Mouse (Mus musculus) induced T-regulatory cell, adult 2 months (primary cell): ENCODE measurements around the gene Slc24a4.

Experiments
- DNase-seq: peaks from one replicate; pipeline ENCODE4 v3.0.0-alpha.2; 2012; ENCODE audit warnings: low read depth

The Slc24a4 gene

DNA sequence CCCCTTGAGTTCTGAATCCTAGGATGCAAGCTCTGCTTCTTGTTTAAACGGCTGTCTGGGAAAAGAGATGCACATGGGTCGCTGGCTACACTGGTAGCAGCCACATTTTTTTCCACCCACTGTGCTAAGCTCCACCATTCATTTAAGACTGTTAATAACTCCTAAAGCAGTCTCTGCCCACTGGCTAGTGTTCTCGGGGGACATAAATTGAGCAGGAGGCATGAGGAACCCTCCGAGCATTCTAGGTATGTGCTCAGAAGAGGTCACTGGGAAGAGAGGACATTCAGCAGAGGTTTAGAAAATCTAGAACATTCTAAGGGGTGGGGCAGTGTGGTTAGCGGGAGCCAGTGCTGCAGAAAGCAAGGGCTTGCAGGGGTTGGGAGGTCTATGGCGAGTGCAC is 156.8 kb downstream of the Slc24a4 start:
- DNase-seq = no peak

DNA sequence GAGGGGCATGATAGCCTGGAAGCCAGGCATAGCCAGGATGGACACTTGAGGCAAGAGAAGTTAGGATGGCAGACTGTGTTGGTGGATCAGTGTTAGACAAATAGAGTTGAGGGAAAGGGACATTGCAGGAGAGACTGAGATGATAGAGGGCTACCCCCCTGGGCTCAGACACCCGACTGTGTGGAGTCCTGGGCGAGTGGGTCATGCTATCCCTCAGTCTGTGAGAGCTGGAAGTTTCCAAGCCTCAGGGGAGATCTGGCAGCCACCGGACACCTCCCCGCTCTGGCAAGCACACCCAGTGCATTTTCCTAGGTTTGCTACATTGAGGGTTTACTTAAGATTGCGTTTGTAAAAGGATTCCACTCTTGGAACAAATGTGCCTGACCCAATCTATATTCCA is 157.2 kb downstream of the Slc24a4 start:
- no peak for DNase-seq

DNA sequence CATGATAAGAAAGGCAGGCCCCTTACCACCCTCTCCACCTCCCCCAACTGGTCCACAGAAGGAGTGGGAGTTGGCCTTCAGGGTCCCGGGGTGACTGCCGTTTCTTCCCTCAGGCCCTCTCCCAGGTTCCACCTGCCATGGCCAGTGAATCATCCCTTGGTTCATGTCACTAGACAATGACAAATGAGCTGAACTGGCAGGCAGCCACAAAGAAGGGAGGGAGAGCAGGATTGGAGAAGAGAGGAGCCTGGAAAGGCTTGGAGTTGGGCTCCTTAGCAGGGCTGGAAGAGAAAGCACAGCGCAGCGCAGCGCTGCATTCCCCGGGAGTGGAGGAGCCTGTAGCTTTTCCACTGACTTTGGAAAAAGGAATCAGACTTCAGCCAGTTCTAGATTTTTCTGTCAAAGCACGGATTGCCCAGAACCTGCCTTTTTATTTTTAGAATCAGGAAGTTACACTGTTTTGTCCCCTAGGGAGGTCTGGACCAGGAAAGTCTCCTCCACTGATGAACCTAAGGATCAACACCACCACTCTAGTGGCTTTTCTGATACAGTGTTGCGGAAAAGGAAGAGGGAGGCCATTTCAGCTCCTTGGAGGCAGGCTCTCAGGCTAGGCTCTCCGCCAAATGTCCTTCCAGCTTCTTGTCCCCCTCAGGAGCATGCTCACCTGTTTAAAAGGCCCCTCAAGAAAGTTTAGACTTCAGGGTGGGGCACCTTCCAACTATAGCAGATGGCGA is 158.3 kb downstream of the Slc24a4 start:
- DNase-seq = no peak

DNA sequence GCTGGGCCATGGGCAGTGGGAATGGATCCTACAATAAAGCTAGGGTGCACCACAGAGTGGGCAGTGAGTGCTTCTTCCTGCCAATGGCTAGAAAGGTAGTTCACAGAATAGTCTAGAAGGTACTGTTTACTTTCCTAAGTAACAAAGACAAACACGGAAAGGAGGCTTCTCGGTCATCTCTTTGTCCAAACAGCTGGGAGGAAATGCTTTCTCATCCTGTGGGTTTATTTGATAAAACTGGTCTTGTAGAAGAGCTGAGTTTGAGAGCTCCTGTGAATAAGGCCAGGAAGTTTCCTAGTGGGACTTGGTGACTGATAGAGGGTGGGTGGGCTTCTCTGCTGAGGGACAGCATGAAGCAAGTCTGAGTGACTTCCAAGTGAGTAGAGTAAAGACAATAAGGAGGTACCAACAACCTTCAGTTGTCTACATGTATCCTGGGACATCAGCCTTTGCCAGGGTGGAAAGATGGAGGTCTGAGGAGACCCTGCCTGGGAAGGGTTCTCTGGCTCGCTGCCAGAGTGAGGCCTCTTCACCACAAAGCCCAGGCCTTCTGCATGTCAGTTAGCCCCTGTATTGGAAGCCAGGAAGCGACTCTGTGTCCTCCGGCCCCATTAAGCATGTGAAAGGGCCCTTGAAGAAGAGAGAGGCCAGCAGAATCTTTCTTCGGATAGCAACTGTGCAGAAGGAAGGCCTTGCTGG is 159.5 kb downstream of the Slc24a4 start:
- no peak for DNase-seq

DNA sequence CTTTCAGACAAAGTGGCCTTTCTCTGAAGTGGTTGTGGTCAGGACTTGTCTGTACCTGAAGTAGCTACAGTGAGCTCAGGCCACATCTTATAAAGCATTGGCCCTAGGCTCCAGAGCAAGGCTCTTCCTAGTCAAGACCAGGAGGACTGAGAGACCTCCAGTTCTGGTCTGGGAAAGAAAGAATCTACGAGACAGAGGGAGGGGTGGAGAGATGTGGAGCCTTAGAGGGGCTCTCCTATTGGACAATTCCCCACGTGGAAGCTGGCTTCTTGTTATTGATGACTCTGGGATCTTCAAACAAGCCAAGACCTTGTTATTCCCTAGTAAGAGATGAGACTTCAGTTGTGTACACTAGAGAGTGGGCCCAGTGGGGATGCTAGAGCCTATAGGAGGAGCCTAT is 160.3 kb downstream of the Slc24a4 start:
- no peak for DNase-seq

DNA sequence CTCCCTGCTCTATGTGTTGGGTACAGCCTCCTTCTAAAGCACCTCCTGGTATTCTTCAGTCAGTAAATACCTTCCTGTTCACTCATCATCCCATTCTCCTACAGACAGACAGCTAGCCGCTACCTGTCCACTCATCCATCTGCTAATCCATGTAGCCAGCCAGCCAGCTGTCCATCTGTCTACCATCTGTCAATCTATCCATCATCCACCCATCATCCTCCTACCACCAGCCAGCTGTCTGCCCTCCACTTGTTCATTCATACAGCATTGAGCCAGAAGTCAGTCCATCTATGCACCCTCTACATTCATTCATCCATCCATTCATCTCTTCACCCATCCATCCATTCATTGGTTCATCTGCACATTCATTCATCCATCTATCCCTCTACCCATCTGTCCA is 161.0 kb downstream of the Slc24a4 start:
- no peak for DNase-seq

DNA sequence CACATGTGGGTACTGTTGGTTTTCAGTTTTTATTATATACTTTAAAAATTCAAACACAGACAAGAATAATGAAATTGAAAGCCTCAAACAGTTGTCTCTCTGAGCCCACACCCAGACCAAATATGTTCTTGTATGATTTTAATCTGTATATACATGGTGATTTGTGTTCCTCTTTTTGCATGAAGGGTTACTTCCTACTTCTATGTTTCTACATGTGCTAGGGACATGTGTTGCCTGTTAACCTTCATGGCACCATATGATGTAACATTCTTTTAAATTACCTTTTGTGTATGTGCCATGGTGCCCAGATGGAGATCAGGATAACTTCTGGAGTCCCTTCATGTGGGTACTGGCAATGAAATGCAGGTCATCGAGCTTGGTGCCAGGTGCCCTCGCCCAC is 162.1 kb downstream of the Slc24a4 start:
- no peak for DNase-seq

DNA sequence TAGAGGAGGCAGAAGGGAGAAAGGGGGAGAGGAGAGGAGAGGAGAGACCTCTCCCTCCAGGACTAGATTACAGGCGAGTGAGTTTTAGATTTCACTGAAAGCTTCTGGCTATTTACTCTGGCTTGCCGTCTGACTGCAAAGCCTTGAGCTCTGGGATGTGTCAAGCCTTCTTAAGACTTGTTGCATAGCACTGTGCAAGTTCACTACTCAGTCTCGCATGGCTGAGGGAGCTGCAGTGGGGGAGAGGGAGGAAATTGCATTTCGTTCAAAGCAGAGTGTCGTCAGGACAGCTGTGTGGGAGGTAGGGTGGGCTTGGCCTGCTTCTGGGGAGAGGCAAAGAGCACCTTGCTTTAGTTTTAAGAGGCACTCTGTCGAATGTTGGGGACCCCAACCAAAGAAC is 163.2 kb downstream of the Slc24a4 start:
- no peak for DNase-seq

DNA sequence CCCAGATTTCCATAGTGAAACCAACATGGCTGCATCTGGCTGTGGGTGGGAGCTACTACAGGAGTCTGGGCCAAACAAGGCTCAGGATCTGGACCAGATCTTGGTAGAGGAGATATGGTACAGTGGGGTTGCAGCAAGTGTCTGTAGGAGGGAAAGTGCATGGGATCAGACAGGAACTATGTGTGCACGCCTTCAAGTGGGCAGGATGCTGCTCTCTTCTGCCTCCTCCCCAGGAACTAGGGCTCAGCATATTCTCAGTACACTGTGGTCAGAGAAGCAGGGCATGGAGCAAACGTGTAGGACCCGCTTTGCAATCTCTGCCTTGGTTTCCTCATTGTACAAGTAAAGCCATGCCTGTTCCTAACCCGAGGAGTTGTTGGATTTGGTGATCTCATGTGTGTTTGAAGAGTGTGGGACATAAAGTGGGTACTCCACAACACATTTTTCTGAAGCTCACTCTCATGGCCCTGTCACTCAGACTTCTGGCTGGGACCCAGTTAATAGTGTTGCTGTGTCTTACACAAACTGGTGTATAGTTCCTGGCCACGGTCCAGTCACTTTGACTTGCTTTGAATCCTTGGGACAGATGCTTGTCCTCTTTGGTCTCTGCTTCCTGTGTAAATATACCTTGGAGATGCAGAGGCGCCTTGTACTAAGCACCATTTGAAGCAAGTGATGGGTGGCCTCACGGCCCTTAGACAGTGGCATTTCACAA is 164.1 kb downstream of the Slc24a4 start:
- DNase-seq = no peak

DNA sequence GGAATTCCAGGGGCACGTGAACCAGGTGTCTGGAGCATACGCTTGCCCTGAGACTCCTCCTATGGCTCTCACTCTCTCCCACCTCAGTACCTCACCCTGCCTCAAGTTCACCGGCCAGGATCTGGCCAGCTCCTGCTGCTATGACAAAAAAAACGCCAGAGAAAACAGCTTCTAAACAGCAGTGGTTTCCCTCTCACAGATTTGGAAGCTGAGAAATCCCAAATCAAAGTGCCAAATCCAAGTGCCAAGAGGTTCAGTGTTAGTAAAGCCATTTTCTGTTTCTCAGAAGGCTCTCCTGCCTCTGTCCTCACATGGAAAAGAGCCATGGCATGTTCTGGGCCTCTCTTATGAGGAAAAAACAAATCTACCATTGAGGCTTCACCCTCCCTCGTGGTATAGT is 166.1 kb downstream of the Slc24a4 start:
- DNase-seq = no peak

DNA sequence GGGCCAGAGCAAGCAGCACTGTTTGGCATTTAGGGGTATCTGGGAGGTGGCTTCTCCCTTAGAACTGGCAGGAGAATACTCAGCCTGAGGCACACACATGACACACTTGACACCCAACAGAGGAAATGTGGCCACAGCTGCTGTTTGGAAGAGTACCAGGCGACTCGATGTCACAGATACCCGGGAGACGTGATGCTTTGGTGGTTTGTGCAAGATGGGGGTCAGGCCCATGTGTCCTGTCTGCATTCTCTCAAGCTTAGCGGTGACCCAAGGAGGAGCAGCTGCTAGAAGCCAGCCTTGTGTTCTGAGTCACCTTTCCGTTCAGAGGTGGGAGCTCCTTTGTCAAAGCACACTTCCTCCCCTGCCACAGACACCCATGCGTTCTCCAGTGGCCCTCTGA is 166.7 kb downstream of the Slc24a4 start:
- peak; percentile 70 for DNase-seq

DNA sequence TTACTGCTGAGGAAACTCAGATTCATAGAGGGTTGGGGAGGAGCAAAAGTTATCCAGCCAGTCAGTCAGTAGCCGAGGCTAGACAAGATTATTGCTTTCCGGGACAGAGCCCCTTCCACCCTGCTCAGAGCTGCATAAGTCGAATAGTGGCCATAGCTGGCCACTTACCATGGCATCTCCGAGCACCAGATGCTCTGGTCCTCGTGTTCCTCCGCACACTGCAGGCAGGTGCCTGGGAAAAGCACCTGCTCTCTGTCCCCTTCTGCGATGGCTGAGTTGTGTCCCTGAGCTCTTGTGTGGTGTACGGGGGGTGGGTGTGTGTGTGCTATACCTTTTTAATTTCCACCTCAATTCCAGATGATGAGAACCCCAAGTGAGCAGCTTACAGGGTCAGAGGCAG is 167.1 kb downstream of the Slc24a4 start:
- DNase-seq = no peak

DNA sequence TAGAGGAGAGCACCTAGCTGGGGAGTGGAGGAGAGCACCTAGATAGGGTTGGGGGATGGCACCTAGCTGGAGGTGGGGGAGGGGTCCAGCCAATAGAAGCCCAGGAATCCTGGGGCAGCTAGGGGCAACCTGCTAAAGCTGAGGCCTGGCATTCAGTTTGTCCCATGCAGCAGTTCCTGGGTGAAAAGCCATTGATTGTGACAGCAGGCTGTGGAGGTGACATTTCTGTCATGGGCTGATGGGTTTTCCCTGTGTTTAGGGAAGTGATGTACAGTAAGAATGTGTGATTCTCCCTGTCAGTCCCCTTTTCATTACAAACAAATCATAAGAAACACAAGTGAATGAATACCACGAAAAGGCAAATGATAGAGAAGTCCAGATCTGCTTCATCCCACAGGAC is 167.8 kb downstream of the Slc24a4 start:
- DNase-seq = no peak

DNA sequence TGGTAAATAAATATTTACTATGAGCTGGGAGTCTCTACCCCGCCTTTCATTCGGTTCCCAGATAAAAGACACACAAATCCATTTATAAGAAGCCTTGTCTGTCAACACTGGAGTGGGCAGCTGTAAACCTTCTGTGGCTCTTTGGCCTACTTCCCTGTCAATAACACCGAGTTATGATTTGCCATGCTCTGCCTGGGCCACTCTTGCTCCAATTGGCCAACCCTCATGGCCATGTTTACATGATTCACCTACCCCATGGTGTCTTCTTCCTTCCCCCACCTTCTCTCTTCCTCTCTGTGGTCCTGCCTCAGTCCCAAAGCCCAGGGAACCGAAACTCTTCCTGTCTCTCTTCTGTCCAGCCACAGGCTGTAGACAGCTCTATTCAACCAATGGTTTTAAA is 168.4 kb downstream of the Slc24a4 start:
- DNase-seq = no peak

DNA sequence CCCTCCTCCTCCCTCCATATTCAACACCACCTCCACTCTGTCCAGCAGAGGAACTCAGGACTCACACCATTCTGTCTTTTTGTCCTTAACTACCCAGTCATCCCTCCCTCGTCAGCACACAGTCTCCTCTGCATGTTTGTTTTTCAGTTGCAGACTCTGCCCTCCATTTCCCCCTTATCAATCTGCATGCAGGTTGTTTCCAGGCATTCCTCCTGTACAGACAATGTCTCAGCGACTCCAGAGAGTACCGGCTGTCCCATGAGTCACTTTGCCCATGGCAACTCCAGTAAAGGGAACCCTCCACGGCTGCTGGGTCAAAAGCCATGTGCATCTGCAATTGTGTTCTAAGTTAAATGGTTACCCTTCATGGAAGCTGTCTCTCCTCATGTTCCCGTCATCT is 170.7 kb downstream of the Slc24a4 start:
- DNase-seq = no peak

DNA sequence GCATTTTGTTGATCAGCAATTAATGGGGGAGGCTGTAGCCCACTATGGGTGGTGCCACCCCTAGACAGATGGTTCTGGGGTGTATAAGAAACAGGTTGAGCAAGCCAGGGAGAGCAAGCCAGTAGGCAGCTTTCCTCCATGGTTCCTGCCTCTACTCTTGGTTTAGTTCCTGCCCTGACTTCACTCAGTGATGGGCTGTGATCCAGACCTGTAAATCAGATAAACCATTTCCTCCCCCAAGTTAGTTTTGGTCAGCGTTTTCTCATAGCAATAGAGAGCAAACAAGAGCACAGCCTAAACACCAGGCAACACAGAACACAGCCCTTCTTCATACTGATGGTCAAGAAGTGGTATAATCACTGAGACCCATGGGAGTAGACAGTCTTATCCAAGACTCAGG is 173.1 kb downstream of the Slc24a4 start:
- no peak for DNase-seq

DNA sequence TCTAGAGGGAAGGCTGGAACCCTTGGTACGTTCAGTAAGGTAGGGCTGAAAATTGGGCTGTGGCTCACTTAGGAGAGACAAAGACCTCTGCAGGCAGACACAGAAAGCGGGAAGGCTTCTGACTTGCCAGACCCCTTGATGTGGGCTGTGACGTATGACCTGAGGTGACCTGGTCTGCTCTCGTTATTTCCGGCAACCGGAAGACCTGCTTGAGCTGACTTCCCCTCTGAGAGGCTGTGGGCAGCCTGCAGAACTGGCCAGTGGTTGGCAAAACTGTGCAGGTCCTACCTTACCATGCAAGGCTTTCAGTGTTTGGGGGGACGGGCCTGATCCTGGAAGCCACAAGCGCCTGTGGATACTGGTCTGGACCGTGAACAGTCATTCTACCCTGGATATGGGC is 173.8 kb downstream of the Slc24a4 start:
- no peak for DNase-seq

DNA sequence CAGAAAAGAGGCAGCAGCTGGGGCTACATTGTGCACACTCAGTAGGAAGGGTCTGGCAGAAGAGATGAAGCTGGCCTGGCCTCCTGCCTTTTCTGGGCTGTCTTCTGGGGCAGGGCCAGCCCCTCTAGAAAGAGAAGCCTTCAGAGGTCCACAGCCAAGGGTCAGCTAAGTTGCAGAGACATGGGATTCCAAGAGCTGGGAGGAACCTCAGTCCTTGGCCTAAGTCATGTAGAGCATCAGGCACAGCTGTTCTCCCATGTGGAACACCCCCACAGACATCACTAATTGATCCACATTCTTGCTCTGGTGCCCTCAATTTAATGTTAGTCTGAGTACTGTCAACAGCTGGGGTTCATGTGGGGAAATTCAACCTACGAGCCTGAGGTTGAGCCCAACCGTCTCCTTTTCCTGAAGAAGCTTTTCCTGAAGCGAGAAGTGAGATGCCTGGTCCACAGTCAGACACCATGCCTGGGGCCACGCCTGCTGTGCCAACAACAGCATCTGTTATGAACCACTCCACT is 174.4 kb downstream of the Slc24a4 start:
- DNase-seq = no peak

DNA sequence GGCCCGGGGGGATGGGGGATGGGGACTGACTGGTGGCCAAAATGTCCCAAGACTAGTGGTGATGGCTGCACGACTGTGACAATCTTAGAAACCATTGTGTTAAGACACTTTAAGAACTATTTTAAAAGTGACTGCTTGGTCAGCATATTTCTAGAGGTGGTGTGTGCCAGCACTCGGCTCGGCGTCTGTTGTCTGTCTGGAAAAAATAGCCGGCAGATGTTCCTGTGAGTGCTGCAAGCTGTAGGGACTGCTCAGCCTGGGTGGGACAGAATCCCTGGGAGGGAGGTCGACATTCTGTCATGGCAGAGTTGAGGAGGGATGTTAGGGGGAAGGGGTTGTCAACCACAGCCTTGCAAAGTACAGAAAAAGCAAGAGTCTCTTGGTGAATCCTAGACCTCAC is 175.3 kb downstream of the Slc24a4 start:
- no peak for DNase-seq

DNA sequence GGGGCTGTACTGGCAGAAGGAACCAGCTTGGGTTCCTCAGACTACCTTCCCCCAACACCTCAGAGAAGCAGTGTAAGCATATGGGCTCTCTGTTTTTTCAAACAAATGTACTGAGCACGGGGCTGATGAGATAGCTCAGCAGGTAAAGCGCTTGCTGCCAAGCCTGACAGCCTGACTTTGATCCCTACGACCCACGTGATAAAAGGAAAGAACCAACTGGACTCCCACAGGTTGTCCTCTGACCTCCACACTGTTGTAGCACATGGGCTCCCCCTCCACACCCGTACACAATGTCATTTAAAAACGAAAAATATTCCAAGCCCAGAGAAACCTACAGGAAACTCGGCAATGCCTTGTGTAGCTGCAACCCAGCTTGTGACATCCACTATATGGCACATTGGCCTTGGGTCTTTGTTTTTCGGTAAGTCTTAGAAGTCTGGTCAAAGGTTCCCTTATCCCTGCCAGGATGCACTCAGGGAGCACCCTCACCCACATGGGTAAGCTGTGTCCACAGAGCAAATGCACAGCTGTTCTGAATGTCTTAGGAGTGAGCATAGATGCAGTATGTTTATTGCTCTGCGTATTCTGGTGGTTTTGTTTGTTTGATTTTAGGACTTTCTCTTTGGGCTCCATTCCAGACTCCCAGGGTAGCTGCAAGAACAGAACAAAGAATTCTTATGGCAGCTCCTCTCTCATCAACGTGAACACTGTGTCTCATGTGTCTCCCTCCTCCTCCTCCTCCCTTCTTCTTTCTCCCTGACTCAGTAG is 176.7 kb downstream of the Slc24a4 start:
- no peak for DNase-seq

DNA sequence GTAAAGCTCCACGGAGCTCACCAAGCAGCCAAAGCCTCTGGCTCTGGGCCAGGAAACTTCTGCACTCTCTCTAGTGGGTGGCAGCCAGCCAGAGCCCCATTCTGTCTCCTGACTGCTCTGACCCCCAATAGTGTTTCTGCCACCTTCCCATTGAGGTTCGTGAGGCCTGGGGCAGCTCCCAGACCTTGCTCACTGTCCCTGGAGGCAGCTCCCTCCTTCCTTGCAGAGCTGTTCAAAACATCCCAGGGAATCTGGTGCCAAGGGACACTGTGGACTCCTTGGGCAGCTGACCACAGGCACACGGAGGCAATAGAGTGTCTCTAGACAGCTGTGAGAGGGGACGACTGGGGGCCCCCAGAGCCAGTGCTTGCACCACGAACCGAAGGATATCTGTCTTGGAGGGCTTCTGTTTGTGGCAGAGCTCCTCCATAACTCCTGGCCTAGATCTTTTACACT is 179.5 kb downstream of the Slc24a4 start:
- no peak for DNase-seq

DNA sequence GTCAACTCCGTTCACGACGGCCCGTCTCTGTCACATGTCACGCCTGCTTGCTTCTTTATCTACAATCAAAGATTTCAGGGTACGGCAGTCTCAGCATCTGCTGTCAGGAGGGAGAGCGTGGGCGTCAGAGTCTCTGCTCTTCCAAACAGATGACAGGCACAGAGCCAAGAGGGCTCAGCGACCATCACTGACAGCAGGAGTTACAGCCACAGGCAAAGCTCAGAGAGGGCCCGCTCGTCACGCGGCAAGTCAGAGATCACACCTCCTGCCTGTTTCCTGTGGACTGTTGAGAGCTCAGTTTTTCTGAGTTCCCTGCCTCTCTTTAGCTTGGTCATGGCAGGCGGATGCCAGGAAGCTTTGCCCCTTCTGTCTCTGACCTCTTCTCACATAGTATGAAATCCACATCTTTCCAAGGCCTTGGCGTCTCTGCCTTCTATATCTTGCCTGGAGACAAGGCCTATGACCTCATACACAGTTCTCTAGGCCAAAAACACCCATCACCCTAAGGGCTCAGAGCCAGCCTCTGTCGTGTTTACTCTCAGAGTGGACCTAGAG is 180.0 kb downstream of the Slc24a4 start:
- peak; percentile 63 for DNase-seq
